Mouse (Mus musculus) inflammation-experienced regulatory T-cells (primary cell): ENCODE results near the gene Macrod2. TPM values are rescaled to one million over a fixed set of nuclear protein-coding genes. Genes with fewer than 3 reads are reported as not detected.

Experiments
- polyA plus RNA-seq, 2 experiments: library from polyadenylated mRNA; unstranded; fragments of 100-300 nt; shearing (Covaris generic); gene quantifications; one replicate each; pipeline ENCODE4 v1.2.1; 2017

Macrod2 gene
- 1 to 10 TPM in 1 of 2 experiments, under 1 TPM in 1; 0.55 to 3.8 TPM for polyA plus RNA-seq

DNA sequence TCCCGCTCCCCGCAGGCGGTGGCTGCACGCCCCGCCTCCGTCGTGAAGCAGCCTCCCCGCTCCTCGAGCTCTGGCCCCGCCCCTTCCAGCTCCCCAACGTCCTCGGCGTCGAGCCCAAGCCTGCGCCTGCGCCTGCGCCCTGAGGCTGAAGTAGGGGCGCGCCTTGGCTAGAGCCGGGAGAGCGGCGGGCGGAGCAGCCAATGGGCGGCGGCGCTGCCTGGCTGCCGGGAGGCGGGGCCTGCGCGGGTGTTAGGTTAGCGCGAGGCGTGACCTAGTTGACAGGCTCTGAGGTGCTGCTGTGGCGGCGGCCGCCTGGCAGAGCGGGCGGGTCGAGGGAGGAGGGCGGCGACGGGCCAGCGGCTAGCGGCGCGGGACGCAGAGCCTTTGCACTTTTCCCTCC is at the start of gene Macrod2:
Macrod2 (plus strand) TSS at position 131 of the 400 bp plus-strand sequence.

DNA sequence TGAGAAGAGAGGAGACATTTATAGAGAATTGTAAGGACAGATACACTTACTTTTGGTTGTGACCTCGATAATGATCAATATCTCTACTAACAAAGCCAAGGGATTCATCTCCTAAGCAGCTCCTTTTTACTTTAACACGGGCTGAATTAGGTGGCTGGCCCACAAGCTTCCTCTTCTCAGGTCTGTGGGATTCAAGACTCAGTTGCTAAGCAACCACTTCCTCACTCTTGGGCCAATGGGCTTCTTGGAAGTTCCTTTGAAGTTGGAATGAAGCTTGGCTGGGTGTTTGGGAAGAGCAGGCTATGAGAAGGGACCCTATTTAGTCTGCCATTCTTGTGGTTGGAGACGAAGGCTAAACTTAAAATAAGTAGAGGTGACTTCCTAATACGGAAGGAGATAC is 5.6 kb upstream of the Macrod2 start, which contains the start of gene Sel1l2:
Sel1l2 (minus strand) TSS at position 182 of the 400 bp plus-strand sequence.

GRCm38 (mm10) chr2:140670963-140671702 is 276.0 kb downstream of the Macrod2 start, which contains the start of gene Flrt3:
Gene Flrt3 (minus strand): TSS chr2:140671469.

Other genes starting within 250 kb of the Macrod2 start
- not detected for gene Gm17374, start 243.3 kb upstream of the Macrod2 start, polyA plus RNA-seq
- 10 to 100 TPM; 20.2 to 25.9 TPM for gene Esf1, start 224.7 kb upstream of the Macrod2 start, polyA plus RNA-seq
- 10 to 100 TPM; 12.4 to 24.1 TPM for gene Ndufaf5, start 224.7 kb upstream of the Macrod2 start, polyA plus RNA-seq
- under 1 TPM; 0.42 to 0.47 TPM for gene Sel1l2, start 5.6 kb upstream of the Macrod2 start, polyA plus RNA-seq